Mouse (Mus musculus) urinary bladder, postnatal 36 days (tissue): ENCODE results near the gene Atp6v0a1.

Experiments used
- DNase-seq, 2 experiments: peaks; one replicate each; pipeline ENCODE4 v3.0.0; 2022; ENCODE audit warnings: low spot score in 2 of 2, mixed read lengths in 1 of 2

Gene Atp6v0a1

DNA sequence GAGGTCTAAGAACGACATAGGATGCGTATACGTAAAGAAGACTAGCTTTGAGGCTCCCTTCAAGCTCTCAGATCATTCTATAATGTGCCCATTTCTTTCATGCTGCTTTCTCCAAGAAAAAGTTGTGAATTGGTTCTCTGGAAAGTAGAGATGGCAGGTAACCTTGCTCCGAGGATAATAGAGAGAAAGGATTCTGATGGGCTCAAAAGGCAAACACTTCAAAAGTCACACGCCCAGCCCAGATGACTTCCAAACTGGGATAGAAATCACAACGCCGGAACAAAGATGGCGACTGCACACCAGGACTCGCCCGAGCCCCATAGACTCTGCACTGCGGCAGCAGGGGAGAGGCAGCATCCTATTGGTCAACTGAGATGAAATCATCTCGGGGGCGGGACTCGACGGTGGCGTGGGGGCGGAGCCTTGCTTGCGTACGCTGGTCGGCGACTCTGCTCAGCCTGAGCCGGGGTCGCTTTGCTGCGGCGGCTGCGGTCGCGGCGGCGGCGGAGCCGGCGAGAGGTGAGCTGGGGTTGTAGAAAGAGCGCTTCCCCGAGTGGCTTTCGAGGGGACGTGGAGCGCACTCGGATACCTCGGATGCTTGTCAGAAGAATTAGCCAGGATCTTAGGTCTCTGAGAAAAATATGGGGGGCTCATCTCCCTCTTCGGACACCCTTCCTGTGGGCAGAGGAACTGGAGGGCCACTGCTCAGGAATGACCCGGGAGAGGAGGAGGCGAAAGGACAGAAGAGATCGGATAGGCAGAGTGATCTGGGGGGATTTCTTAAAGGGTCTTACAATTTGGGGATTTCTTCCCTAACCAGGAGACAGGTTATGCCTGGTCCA lies at the start of gene Atp6v0a1:
Gene Atp6v0a1, plus strand, starts transcription at position 407 of the 842 bp plus-strand sequence.
- peak; percentile 98 for DNase-seq

DNA sequence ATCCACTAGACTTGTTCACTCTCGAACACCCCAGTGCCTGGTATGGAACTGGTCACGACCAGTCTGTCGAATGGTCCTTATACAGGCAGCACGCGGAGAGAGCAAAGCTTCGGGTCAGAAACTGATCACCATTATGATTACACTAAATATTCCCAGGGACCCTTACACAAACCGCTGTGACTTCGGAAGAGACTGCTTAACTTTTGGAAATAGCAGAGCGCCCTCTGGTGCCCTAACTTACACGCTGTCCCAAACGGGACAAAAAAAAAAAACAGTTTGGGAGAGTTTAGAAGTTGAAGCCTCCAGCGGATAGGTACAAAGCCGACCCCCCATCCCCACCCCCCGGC lies 49.8 kb upstream of the Atp6v0a1 start:
- DNase-seq = peak in 1 of 2 experiments; percentile 60

DNA sequence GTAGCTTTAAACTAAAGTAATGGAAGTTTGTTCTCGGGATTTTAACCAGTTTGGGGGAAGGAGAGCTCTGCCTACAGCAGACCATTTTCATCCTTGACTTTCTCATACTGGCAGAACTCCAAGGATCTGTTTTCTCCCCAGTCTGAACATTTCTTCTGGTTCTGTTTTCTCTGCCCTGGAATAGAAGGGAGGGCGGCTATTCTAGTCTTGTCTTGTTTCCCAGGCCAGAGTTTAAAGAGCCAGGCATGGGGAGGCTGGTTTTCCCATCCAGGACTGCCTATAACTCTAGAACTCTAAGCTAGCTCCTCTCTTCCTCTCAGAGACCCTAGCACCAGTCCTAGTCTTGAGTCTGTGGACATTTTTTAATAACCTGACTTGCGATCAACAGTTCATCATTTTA lies 49.4 kb upstream of the Atp6v0a1 start:
- DNase-seq = no peak

DNA sequence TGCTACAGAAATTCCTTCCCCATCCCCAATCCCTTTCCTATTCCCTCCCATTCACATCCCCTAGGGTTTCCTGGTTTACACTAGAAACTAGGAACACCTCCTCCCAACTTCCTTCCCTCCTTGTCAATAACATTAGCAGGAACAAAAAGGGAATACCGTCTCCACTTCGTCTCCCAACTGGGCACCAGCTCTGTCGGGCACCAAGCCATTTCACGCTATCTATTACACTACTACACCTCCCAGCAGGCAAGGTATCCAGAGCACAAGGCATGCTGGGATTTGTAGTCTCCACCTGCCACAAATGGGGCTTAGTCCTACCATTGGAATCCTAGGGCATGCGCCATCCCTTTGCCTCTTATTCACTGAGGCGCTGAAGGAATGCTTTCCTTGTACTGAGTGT lies 48.7 kb upstream of the Atp6v0a1 start:
- peak in 1 of 2 experiments; percentile 68 for DNase-seq

DNA sequence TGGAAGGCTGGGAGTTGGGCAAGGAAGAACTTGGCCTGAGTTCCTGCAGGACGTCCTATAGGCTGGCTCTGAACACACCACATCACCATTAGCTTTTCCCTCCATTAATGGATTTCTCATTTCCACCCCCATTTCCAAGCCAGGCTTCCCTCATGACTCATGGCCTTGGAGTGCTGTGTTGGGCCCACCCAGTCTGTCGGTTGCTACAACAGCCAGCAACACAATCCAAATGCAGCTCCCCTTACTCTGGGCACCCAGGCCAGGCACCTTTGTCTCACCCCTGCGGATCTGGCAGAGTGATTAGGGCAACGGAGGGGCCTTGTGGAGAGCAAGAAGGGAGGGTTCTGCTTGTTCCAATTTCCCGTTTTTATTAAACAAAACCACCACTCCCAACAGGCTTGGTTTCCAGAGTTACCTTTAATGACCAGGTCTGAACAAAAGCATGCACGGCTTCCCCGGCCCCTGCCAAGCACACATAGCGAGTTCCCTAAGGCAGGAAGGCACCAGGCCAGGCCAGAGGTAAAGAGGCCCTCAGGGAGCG lies 46.8 kb upstream of the Atp6v0a1 start:
- peak in 1 of 2 experiments; percentile 76 for DNase-seq

DNA sequence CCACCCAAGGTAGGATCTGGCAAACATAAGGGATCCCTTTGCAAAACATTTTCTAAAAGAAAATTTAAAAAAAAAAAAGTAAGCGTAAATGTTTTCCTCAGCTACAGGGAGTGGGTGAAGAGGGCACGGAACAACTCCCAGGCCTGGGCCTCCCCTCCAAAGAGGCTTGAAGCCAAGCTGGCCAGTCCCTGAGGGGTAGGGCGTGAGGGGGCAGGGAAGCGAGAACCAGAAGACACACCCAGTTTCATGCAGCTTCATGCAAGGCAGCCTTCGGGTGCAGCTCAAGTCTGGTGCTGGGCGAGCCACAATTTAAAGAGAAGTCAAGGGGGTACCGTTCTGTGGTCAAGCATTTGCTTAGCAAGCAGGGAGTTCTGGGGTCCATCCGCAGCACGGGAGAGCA lies 45.6 kb upstream of the Atp6v0a1 start:
- peak in 1 of 2 experiments; percentile 87 for DNase-seq

DNA sequence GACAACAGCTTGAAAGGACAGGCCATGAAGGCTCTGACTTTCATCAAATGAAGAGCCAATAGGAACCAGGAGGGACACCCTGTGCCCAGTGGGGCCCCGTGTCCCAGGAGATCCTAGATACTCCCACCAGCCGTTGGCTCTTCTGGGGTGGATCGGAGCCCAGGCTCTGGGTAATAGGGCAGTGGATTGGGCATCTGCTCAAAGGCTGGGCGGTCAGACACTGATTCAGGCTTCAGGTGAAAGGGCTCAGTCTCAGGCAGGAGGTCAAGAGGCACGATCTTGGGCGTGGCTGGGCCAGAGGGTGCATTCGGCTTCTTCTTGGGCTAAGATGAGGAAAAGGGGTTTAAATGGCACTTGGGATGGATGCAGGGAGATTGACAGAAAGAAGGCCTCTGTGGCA lies 45.1 kb upstream of the Atp6v0a1 start:
- peak in 1 of 2 experiments; percentile 64 for DNase-seq

DNA sequence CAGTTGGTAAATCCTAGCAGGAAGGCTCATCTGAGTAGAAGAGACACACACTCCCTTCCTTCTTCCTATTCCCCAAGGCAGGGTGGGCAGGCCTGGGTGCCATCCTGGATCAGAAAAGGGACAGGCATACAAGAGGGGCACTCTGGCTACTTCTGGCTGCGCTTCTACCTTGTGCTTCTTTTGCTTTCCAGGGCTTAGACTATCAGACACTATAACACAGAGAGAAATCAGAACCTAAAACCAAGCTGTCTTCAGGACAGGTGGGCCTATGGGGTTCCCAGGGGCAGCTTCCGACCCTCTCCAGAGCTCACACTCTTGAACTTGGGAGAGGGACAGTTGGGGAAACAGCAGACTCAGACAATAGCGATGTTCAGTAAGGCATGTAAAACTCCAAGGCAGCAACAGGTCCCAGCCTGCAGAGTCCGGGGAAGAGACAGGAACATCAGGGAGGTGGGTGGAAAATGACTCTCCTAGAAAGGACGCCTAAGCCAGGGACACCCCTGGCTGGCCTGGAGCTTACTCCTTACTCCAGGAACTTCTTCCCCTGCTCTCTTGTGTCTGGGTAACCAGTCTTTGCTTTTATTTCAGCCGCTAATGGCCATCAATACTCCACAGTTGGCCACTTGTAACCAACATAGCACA lies 44.2 kb upstream of the Atp6v0a1 start:
- no peak for DNase-seq

DNA sequence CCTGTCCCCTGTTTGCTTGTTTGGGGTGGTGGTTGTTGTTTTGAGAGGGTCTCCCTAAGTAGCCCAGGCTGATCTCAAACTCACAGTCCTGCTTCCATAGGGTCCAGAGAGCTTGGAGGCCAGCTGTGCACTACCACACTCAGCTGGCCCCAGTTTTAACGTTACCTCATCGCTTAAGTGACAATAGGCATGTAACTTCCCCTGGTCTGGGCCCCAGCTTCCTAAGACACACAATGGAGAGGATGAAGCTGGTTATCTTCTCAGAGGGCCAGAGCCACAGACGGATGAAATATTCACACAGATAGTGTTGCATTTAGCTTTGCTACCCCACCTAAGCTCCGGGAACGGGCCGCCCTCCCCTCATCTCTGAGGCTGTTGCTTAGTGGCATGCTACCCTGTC lies 43.5 kb upstream of the Atp6v0a1 start:
- DNase-seq = no peak

DNA sequence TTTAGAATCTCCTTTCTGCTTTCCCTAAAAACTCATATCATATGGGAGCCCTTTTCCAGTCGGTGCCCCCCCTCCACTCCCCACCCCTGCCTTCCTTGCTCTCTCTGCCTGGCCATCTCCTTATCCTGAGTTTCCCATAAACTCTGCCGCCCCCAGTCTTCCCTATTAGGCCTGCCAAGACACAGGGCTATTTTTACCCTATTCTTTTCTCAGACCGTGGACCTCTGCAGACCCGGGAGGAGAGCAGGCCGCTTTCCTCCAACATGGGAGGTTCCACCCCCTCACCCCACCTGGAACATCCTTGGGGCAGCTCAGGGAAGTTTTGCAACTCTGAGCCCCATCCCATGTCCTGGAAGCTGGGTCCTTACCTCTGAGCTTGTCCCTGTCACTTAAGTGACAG lies 41.9 kb upstream of the Atp6v0a1 start:
- no peak for DNase-seq

DNA sequence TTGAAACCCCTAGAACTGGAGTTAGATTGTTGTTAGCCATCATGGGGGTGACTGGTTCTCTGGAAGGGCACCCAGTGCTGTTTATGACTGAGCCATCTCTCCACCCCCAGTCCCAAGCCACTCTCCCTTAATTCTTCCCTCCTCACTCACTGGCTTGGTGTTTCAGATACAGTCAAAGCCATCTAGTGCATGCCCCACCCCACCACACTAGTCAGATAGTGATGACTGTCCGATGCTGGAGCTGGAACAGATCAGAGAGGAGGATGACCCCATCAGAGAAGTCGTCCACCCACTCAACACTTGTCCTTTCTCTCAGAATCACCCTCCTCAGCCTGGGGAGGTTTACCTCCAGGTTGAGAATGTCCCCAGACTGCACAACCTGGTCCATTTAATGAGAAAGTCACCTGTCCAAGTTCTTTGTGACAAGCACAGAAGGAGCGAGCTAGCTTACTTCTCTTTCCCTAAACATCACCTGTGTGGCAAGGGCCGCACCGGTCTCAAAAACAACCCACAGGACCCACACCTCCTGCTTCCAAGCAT lies 41.3 kb upstream of the Atp6v0a1 start:
- DNase-seq = no peak

DNA sequence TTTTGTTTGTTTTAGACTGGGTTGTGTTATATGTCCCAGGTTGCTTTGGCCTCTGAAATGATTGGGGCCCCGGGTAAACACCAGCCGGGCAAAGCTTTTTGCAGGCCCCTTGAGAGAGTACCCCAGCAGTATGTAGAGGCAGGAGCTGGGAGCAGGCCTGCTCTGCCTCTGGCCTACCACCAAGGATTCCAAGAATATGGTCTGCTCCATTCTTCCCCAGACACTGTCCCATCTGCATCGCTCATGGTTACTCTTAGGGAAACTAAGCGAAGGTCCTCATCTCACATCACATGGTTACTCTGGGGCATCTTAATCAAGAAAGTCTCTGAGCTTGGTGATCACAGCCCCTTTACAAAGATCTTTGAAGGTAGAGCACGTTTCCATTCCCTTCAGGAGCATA lies 40.8 kb upstream of the Atp6v0a1 start:
- no peak for DNase-seq

DNA sequence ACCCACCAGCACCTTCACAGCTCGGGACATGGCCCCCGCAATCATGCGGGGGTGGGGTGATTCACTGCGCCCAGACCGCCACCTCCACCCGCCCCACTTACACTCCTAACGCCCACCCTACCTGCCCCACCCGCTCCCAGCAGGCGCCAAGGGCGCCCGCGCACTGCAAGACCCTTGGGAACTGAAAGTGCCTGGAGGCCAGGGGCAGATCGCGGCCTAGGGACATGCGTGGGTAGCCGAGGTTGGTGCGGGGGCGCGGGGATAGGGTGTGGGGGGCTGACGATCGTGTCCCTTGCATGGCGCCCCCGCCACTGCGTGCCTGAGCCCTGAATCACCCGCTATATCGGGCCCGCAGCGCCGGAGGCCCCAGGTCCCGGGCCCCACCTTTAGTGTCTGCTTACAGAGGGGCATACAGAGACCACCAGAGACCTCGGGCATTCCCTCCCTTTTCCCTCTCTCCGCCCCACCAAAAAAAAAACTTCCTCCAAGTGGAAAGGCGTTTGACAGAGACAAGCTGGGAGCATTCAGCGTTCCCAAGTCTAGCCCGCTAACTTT lies 40.0 kb upstream of the Atp6v0a1 start:
- peak in 1 of 2 experiments; percentile 32 for DNase-seq

DNA sequence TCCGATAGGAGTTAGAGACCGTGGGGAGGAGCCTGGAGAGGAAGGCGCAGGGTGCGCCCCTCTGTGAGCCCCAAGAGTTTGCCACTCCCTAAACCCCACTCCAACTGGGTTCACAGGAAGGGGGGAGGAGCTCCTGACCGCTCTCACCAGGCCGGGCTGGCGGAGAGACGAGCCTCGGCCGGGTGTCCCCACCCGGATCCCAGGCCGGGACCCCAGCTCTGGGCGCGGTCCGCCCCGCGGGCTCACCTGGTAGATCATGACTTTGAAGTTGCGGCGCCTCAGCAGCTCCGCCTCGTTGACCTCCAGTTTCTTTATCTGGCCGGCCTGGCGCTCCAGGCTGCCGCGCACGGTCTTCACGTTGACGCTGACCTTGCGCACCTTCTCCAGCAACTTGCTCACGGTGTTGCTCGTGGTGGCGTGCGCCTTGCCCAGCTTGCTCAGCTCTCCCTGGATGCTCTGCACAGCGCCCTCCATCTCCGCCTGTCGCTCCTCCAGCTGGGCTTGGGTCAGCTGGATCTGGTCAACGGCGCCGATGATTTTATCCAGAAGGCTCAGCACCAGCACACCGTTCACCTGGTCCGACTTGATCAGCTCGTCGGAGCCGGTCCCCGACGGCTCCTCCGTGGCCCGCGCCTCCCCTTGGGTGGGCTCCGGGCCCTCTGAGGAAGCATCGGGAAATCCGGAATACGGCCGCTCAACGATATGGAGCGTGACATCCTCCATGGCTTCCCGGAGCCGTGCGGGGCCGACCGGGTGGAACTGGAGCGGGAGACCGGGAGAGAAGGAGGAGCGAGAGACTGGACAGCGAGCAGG lies 39.3 kb upstream of the Atp6v0a1 start:
- peak; percentile 69 to 74 for DNase-seq

DNA sequence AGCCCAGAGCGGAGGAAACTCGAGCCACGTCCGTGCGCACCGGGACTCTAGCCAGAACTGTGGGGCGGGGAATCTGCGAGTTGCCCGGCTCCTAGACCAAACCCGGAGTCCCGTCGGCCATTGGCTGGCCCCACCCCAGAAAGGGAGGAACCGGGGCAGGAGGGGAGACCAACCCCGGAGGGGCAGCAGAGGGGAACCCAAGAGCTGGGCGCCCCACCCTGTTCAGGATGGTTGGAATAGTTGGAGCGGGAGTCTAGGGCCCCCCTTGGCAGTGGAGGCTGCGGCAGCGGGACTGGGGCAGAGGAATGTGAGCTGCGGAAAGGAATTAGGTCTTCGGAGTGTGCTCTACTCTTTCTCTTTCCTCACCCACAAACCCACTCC lies 38.7 kb upstream of the Atp6v0a1 start, which contains the start of gene Cavin1:
Gene Cavin1, minus strand, starts transcription at position 331 of the 381 bp plus-strand sequence.
- peak; percentile 96 to 98 for DNase-seq

DNA sequence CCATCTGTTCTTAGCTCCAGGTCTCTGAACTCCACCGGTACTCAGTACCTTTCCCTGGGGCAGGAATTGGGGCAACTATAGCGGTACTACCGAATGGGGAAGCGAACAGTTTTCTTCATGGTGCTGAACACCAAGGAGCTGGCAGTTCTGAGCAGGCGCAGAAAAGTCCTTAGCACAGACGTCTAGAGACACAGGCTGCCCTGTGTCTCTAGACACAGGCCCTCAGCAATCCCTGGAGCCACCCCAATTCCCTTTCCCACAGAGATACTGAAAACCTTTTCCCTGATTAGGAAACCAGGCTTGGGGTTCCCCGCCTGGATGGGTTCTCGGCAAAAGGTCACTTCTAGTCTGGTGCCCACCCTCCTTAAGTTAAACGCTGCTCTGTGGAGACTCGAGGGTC lies 37.8 kb upstream of the Atp6v0a1 start:
- DNase-seq = peak in 1 of 2 experiments; percentile 31

DNA sequence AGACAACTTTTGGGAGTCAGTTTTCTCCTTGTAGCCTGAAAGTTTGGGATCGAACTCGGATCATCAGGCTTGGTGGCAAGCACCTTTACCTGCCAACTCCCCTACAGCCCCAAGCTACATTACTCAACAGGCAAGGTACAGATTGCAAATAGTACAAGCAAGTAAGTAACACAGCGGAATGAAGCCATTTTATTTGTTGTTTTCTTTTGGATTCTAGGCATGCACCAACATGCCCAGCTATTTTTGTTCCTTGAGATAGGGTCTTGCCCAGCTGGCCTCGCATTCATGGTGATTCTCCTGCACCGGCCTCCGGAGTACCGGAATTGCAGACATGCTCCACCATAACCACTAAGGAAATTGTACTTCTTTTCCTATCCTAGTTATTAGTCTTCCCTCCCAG lies 36.0 kb upstream of the Atp6v0a1 start:
- no peak for DNase-seq

DNA sequence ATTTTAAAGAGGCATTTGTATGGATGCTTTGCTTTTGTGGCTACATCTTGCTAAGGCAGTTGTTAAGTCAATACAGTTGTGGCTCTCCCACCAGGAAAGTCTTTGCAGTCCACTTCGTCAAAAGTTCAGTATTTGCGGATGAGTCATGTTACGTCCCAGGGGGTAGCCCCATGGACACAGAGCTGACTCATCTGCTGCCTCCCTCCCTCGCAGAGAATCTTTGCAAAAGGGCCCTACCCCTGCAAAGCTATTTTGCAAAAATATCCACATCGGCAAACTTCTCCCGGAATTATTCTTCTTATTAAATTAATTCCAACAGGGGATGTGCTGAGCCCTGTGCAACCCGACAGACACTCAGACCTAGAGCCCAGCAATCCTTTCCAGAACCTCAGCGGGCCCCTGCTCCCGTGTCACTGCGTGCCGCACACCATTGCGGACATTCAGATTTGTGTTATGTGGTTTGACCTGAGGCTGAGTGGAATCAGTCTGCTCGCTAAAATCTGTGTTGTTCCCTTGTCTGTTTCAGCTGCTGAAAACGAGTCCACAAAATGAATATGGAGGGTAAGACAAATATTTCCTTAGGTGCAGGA lies 34.8 kb upstream of the Atp6v0a1 start:
- DNase-seq = peak in 1 of 2 experiments; percentile 53

DNA sequence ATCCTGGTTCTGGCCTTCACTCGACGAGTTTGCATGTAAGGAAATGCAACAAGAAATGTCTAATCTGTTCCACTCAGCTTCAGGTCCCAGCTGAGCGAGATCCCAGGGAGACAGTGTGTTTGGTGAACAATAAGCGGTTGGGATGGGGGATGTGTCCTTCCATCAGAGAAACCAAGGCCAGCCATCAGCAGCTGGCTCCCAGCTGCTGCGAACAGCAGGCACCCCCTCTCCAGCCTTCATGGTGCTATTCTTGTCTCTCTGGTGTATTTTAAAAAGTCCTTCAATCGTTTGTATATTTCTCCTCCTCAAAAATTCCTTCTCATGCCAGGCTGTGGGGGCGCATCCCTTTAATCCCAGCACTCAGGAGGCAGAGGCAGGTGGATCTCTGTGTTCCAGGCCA lies 34.0 kb upstream of the Atp6v0a1 start:
- DNase-seq = no peak

DNA sequence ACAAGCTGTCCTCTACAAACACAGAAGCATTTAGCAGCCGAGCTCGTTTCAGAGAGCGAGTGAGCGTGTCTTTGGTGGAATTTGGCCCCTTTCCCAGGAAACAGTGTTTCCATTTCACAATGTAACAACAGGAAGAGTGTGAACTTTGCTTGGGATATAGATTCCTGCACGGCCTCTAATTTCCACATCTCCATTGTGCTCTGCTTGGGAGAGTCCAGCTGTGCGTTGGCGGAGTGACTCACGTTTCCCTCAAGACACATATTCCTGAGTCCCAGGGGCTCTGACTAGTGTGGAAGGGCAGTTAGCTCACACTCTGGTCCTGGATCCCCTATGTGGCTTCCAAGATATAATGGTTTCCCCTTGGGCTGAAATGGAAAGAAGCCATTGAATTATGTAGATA lies 29.4 kb upstream of the Atp6v0a1 start:
- peak in 1 of 2 experiments; percentile 33 for DNase-seq

DNA sequence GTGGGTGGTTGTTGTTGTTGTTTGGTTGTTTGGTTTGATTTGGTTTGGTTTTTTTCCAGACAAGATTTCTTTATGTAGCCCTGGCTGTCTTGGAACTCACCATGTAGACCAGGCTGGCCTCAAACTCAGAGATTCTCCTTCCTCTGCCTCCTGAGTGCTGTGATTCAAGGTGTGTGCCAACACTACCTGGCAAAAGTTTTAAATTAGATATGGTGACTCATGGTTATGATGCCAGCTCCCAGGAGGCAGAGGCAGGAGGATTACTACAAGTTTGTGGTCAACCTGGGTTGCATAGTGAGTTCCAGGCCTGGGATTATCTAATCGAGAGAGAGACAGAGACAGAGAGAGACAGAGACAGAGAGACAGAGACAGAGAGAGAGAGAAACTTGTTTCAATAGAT lies 28.8 kb upstream of the Atp6v0a1 start:
- no peak for DNase-seq
